Mouse (Mus musculus) MEL (cell line): ENCODE data around the gene Hsp90ab1. TPM values are rescaled to one million over a fixed set of nuclear protein-coding genes. Genes with fewer than 3 reads are reported as not detected.

ENCODE experiments used
- DNase-seq: peaks from one replicate; pipeline ENCODE4 v3.0.0; 2011; ENCODE audit warnings: low read depth, low spot score
- H3K27ac ChIP-seq: 2 replicates; pipeline ENCODE4 v1.5.1; 2012; ENCODE audit warnings: low read depth, mild to moderate bottlenecking, control low read depth, low read length, moderate library complexity; ENCODE audit not compliant: control insufficient read depth
- H3K27me3 ChIP-seq, 2 experiments: fragments of 150-350 bp in 1 of 2; sonication (generic) in 1 of 2; 2 replicates each; pipeline ENCODE4 v1.6.1; 2012; ENCODE audit warnings: low read length in 2 of 2, mild to moderate bottlenecking in 2 of 2, improper control_type of control experiment in 1 of 2, moderate library complexity in 1 of 2; ENCODE audit not compliant: insufficient read depth in 2 of 2, control insufficient read depth in 1 of 2
- H3K36me3 ChIP-seq, 2 experiments: 2 replicates each; pipeline ENCODE4 v1.6.1; 2012 to 2014; ENCODE audit warnings: low read length in 2 of 2, improper control_type of control experiment in 1 of 2, inconsistent platforms in 1 of 2, mild to moderate bottlenecking in 1 of 2; ENCODE audit not compliant: insufficient read depth in 2 of 2, control insufficient read depth in 1 of 2
- H3K4me1 ChIP-seq, 2 experiments: fragments of 150-350 bp in 1 of 2; sonication (generic) in 1 of 2; 2 replicates each; pipeline ENCODE4 v1.6.1; 2012; ENCODE audit warnings: low read length in 2 of 2, improper control_type of control experiment in 1 of 2, mild to moderate bottlenecking in 1 of 2; ENCODE audit not compliant: insufficient read depth in 2 of 2, control insufficient read depth in 1 of 2
- H3K4me3 ChIP-seq, 2 experiments: fragments of 150-350 bp in 1 of 2; sonication (generic) in 1 of 2; 2 replicates each; pipeline ENCODE4 v1.5.1; 2012; ENCODE audit warnings: low read depth in 2 of 2, low read length in 2 of 2, mild to moderate bottlenecking in 2 of 2, moderate library complexity in 2 of 2, control low read depth in 1 of 2, improper control_type of control experiment in 1 of 2; ENCODE audit not compliant: control insufficient read depth in 1 of 2, insufficient read depth in 1 of 2
- H3K79me2 ChIP-seq: 2 replicates; pipeline ENCODE4 v1.6.1; 2012; ENCODE audit warnings: mild to moderate bottlenecking, low read length, moderate library complexity; ENCODE audit not compliant: control insufficient read depth, poor library complexity, insufficient read depth
- H3K9ac ChIP-seq: 2 replicates; pipeline ENCODE4 v1.6.1; 2012; ENCODE audit warnings: low read depth, mild to moderate bottlenecking, control low read depth, low read length, moderate library complexity; ENCODE audit not compliant: control insufficient read depth, poor library complexity, severe bottlenecking
- H3K9me3 ChIP-seq: fragments of 150-350 bp; sonication (generic); replicated peaks from 2 replicates; pipeline ENCODE4 v1.6.1; 2012; ENCODE audit warnings: mild to moderate bottlenecking, low read length, improper control_type of control experiment, moderate library complexity; ENCODE audit not compliant: insufficient read depth
- BHLHE40 ChIP-seq: IDR thresholded peaks from 2 replicates; pipeline ENCODE4 v1.6.1; 2012; ENCODE audit warnings: low read depth, mild to moderate bottlenecking, inconsistent platforms, low read length, improper control_type of control experiment, borderline replicate concordance
- CTCF ChIP-seq, 3 experiments: IDR thresholded peaks in 2 of 3; conservative IDR thresholded peaks in 1 of 3; 2 replicates each; pipeline ENCODE4 v1.5.1; 2011 to 2012; ENCODE audit warnings: low read length in 3 of 3, low read depth in 2 of 3, mild to moderate bottlenecking in 2 of 3, improper control_type of control experiment in 1 of 3, inconsistent platforms in 1 of 3, mixed read lengths in 1 of 3, moderate library complexity in 1 of 3; ENCODE audit not compliant: control insufficient read depth in 1 of 3, insufficient read depth in 1 of 3, poor library complexity in 1 of 3, severe bottlenecking in 1 of 3
- GABPA ChIP-seq: IDR thresholded peaks from 2 replicates; pipeline ENCODE4 v1.6.1; 2012; ENCODE audit warnings: low read depth, mild to moderate bottlenecking, inconsistent platforms, low read length, improper control_type of control experiment, moderate library complexity
- GATA1 ChIP-seq: IDR thresholded peaks from 2 replicates; pipeline ENCODE4 v1.6.1; 2011; ENCODE audit warnings: low read depth, low read length, improper control_type of control experiment
- KAT2A ChIP-seq: conservative IDR thresholded peaks from 2 replicates; pipeline ENCODE4 v1.6.1; 2012; ENCODE audit warnings: low read depth, low read length, improper control_type of control experiment, inconsistent platforms
- MYC ChIP-seq: IDR thresholded peaks from 2 replicates; pipeline ENCODE4 v1.6.1; 2011; ENCODE audit warnings: low read depth, mild to moderate bottlenecking, low read length, improper control_type of control experiment, moderate library complexity
- NRF1 ChIP-seq: IDR thresholded peaks from 2 replicates; pipeline ENCODE4 v1.6.1; 2014; ENCODE audit warnings: low read depth, mild to moderate bottlenecking, inconsistent platforms, low read length, improper control_type of control experiment, moderate library complexity; ENCODE audit not compliant: poor library complexity, insufficient read depth, severe bottlenecking
- POLR2A ChIP-seq, 2 experiments: IDR thresholded peaks; 2 replicates each; pipeline ENCODE4 v1.6.1; 2011 to 2012; ENCODE audit warnings: low read length in 2 of 2, mild to moderate bottlenecking in 2 of 2, control low read depth in 1 of 2, improper control_type of control experiment in 1 of 2, low read depth in 1 of 2, moderate library complexity in 1 of 2; ENCODE audit not compliant: control insufficient read depth in 1 of 2, insufficient read depth in 1 of 2, poor library complexity in 1 of 2
- POLR2AphosphoS5 ChIP-seq: IDR thresholded peaks from 2 replicates; pipeline ENCODE4 v1.6.1; 2012; ENCODE audit warnings: low read depth, borderline replicate concordance, mild to moderate bottlenecking, inconsistent platforms, low read length, moderate library complexity, mixed read lengths
- RAD21 ChIP-seq: IDR thresholded peaks from 2 replicates; pipeline ENCODE4 v1.6.1; 2011; ENCODE audit warnings: mild to moderate bottlenecking, low read depth, low read length, improper control_type of control experiment
- TCF12 ChIP-seq: IDR thresholded peaks from 2 replicates; pipeline ENCODE4 v1.6.1; 2014; ENCODE audit warnings: low read depth, mild to moderate bottlenecking, inconsistent platforms, low read length, improper control_type of control experiment, moderate library complexity
- UBTF ChIP-seq: IDR thresholded peaks from 2 replicates; pipeline ENCODE4 v1.6.1; 2012; ENCODE audit warnings: low read depth, mild to moderate bottlenecking, inconsistent platforms, low read length, improper control_type of control experiment, moderate library complexity, borderline replicate concordance; ENCODE audit not compliant: insufficient read depth
- USF1 ChIP-seq: IDR thresholded peaks from 2 replicates; pipeline ENCODE4 v1.6.1; 2014; ENCODE audit warnings: low read depth, mild to moderate bottlenecking, inconsistent platforms, low read length, improper control_type of control experiment, moderate library complexity
- USF2 ChIP-seq, 2 experiments: IDR thresholded peaks; 2 replicates each; pipeline ENCODE4 v1.6.1; 2011 to 2012; ENCODE audit warnings: improper control_type of control experiment in 2 of 2, low read length in 2 of 2, borderline replicate concordance in 1 of 2, inconsistent platforms in 1 of 2, low read depth in 1 of 2, mild to moderate bottlenecking in 1 of 2; ENCODE audit not compliant: insufficient read depth in 1 of 2
- ZC3H11A ChIP-seq: IDR thresholded peaks from 2 replicates; pipeline ENCODE4 v1.6.1; 2012; ENCODE audit warnings: low read depth, mild to moderate bottlenecking, inconsistent platforms, low read length, improper control_type of control experiment
- ZKSCAN1 ChIP-seq: IDR thresholded peaks from 2 replicates; pipeline ENCODE4 v1.6.1; 2012; ENCODE audit warnings: low read depth, mild to moderate bottlenecking, inconsistent platforms, low read length, improper control_type of control experiment, moderate library complexity
- polyA plus RNA-seq, 2 experiments: library from polyadenylated mRNA; stranded (reverse) in 1 of 2; unstranded in 1 of 2; fragments of >175 nt in 1 of 2; fragments of >200 nt in 1 of 2; gene quantifications; 2 replicates each; pipeline versions ENCODE4 v1.2.1 to v1.2.4; 2012; ENCODE audit warnings: low replicate concordance in 2 of 2, low read depth in 1 of 2; ENCODE audit not compliant: insufficient read length in 2 of 2, insufficient read depth in 1 of 2, missing spikeins in 1 of 2
- total RNA-seq: library from RNA; depleted of rRNA; stranded (reverse); fragments of 300-350 nt; gene quantifications from 2 replicates; pipeline ENCODE4 v1.2.3, GENCODE M21; 2012

The Hsp90ab1 gene
- total and polyA plus RNA-seq, 3 experiments, result 1,032 to 27,726 (median 4,130) TPM

GRCm38 (mm10) chr17:45590410-45590809 is 17.3 kb upstream of the Hsp90ab1 start:
- Histone ChIP-seq H3K27me3 (no peaks in the 10 kb centered on the region), H3K4me3 (no peak overlapping the region), H3K9ac (no peak overlapping the region), H3K36me3 (peaks cover 8 to 11% of the 10 kb centered on the region in 2 experiments; a peak in 3 of 4 replicates), H3K4me1 (peaks cover 7 to 17% of the 10 kb centered on the region in 2 experiments; a peak in 3 of 4 replicates), H3K9me3 (no peaks in the 10 kb centered on the region), H3K79me2 (peaks cover 39% of the 10 kb centered on the region), H3K27ac (no peak overlapping the region)
- TF ChIP-seq USF1 (0 out of 2 replicates have a peak, but pooled peaks have one; percentile 17), BHLHE40 (no peak)
- DNase-seq, result no peak

DNA sequence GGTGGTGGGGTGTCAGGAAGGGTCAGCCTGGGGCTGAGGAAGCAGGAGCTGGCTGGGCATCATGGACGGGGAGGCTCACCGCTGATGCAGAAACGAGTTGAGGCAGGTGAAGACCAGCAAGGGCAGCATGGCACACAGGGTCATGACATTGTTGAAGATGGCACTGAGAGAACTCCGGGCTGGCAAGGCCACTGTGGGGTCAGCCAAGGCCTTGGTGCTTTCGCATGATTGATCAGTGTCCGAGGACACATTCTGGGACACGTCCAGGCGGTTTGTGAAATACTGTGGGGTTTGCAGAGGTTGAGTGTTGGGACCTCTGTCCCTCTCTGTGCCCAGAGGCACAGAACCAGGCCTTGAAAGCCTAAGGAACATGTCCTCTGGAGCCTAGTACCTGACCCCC is 16.8 kb upstream of the Hsp90ab1 start:
- H3K9ac ChIP-seq, result no peak overlapping the region
- H3K27ac ChIP-seq, result no peak overlapping the region
- no peaks in the 10 kb centered on the region for H3K9me3 ChIP-seq
- H3K79me2 ChIP-seq, result peaks cover 34% of the 10 kb centered on the region
- H3K4me1 ChIP-seq, result peaks cover 7 to 17% of the 10 kb centered on the region in 2 experiments; a peak in 3 of 4 replicates
- no peak overlapping the region for H3K4me3 ChIP-seq
- no peak for DNase-seq
- H3K36me3 ChIP-seq, result peaks cover 8 to 11% of the 10 kb centered on the region in 2 experiments; a peak in 3 of 4 replicates
- no peak for TF ChIP-seq ZKSCAN1
- no peaks in the 10 kb centered on the region for H3K27me3 ChIP-seq

DNA sequence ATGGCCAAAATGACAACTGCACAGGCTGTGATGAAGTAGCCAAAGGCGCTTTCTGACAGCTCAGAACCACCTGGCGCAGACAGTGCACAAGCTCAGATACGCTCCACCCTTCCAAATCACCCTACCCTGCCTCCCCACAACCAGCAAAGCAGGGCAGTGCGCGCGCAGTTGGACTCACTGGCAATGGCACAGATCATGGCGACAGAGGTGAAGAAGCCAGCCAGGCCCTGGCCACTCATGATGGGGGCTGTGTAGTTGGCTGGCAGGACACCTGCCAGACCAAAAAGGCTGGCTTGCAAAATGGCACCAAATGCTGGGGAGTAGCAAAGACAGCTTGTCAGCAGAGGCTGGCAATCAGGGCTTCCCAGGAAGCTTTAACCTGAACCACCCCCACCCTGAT is 16.2 kb upstream of the Hsp90ab1 start:
- Histone ChIP-seq H3K9me3 (no peaks in the 10 kb centered on the region), H3K27me3 (no peaks in the 10 kb centered on the region), H3K9ac (no peak overlapping the region), H3K36me3 (peaks cover 8 to 13% of the 10 kb centered on the region in 2 experiments; a peak in 3 of 4 replicates), H3K27ac (no peak overlapping the region), H3K4me1 (peaks cover 7 to 23% of the 10 kb centered on the region in 2 experiments; a peak in 3 of 4 replicates), H3K4me3 (no peak overlapping the region), H3K79me2 (peaks cover 28% of the 10 kb centered on the region)
- TF ChIP-seq CTCF (IDR thresholded peaks at IDR 0.05 in 2 of 3, conservative IDR thresholded peaks at IDR 0.05 in 1 of 3; ENCODE audit: control insufficient read depth in 1 of 3, insufficient read depth in 1 of 3, low read depth in 2 of 3, low read length in 3 of 3, poor library complexity in 1 of 3, severe bottlenecking in 1 of 3) (no peak), GATA1 (no peak), KAT2A (no peak), USF2 (IDR thresholded peaks at IDR 0.05; ENCODE audit: borderline replicate concordance in 1 of 2, insufficient read depth in 1 of 2, low read depth in 1 of 2, low read length in 2 of 2) (no peak)
- DNase-seq, result no peak

DNA sequence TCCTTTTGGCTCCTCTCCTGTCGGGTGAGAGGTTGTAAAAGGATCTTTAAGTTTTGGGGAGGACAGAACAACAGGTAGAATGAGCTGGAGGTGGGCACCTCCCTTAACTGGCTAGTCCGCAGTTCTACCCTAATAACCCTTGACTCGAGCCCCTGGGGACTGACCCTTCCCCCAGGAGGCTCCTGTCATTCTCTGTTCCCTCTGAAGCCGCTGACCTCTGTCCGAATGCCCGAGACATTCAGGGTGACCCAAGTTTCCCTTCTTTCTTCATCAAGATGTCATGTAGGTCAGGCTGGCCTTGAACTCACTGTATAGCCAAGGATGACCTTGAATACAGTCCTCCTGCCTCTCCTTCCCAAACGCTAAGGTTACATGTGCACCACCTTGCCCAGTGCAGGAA is 15.3 kb upstream of the Hsp90ab1 start:
- H3K79me2 ChIP-seq, result peaks cover 20% of the 10 kb centered on the region
- no peaks in the 10 kb centered on the region for H3K27me3 ChIP-seq
- peaks cover 8 to 21% of the 10 kb centered on the region in 2 experiments; a peak in 3 of 4 replicates for H3K36me3 ChIP-seq
- no peak overlapping the region for H3K9ac ChIP-seq
- H3K4me3 ChIP-seq, result no peak overlapping the region
- H3K27ac ChIP-seq, result no peak overlapping the region
- peaks cover 10 to 27% of the 10 kb centered on the region in 2 experiments for H3K4me1 ChIP-seq
- TF ChIP-seq KAT2A, result no peak
- no peak for TF ChIP-seq GABPA
- TF ChIP-seq NRF1, result no peak
- TF ChIP-seq MYC, result no peak
- TF ChIP-seq POLR2A (IDR thresholded peaks at IDR 0.05; ENCODE audit: control insufficient read depth in 1 of 2, insufficient read depth in 1 of 2, low read depth in 1 of 2, low read length in 2 of 2, poor library complexity in 1 of 2), result no peak
- TF ChIP-seq UBTF, result no peak
- no peak for TF ChIP-seq TCF12
- no peak for TF ChIP-seq RAD21
- TF ChIP-seq ZC3H11A, result no peak
- no peak for TF ChIP-seq POLR2AphosphoS5
- TF ChIP-seq, all 39 proteins: peak for 0
- no peak for DNase-seq
- H3K9me3 ChIP-seq, result no peaks in the 10 kb centered on the region
